Mouse (Mus musculus) frontal cortex, adult 2 months (tissue): ENCODE data around the gene Ttll9. TPM values are rescaled to one million over a fixed set of nuclear protein-coding genes. Genes with fewer than 3 reads are reported as not detected.

Experiments used
- DNase-seq, 2 experiments: peaks; one replicate each; pipeline ENCODE4 v3.0.0; 2022; ENCODE audit warnings: low spot score in 1 of 2; ENCODE audit errors: extremely low spot score in 1 of 2
- polyA plus RNA-seq: library from polyadenylated mRNA; depleted of rRNA; stranded (reverse); fragments of >200 nt; gene quantifications from 2 replicates; pipeline ENCODE4 v1.2.3, GENCODE M21; 2012; rRNA removed

The Ttll9 gene
- 1.6 and 1.9 TPM in 2 replicates for polyA plus RNA-seq

DNA sequence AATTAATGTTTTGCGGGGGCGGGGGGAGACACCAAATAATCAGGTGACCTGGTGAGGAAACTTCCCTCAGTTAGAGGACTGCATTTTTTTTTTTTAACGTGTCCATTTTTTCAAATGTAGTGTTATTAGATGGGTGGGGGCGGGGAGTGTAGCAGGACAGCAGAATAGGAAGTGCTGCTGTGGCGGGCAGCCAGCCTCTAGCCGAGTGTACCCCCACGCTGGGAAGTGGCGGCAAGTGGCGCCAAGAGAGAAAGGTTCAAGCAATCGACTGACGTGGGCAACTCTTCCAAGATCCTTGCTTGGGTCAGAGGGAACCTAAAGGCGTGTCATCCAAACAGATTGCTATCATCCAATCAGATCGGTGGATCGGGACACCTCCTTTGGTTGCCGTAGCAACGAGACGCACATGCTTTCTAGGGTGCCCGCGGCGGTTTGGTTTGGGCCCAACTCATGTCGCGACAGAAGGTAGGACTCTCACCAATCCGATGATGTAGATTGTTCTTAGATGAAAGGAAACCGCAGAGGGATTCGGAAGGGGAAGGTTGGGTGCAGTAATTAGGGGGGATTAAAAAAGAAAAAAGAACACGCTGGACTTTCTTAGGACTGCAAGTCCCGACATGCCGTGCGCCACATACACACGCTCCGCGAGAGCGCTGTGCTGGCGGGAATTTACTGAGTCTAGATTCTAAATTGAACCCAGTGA lies at the start of gene Ttll9:
Ttll9 (plus strand) TSS at position 395 of the 703 bp plus-strand sequence.
- peak; percentile 83 to 87 for DNase-seq

DNA sequence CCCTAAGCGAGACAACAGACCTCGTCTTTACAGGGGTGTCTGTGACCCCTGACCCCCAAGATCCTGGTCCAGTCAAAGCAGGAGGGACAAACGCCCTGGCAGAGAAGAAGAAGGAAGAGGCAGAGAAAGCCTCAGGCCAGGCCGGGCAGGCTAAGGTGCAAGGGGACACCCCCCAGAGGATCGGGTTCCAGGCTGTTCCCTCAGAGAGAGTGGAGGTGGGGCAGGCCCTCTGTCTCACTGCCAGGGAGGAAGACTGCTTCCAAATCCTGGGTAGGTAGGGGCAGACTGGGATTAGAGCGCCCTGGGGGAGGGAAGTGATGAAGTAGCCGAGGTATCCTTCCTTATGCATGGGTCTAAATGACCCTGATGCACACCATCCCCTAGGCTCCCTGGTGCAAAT lies 48.8 kb upstream of the Ttll9 start:
- no peak for DNase-seq

DNA sequence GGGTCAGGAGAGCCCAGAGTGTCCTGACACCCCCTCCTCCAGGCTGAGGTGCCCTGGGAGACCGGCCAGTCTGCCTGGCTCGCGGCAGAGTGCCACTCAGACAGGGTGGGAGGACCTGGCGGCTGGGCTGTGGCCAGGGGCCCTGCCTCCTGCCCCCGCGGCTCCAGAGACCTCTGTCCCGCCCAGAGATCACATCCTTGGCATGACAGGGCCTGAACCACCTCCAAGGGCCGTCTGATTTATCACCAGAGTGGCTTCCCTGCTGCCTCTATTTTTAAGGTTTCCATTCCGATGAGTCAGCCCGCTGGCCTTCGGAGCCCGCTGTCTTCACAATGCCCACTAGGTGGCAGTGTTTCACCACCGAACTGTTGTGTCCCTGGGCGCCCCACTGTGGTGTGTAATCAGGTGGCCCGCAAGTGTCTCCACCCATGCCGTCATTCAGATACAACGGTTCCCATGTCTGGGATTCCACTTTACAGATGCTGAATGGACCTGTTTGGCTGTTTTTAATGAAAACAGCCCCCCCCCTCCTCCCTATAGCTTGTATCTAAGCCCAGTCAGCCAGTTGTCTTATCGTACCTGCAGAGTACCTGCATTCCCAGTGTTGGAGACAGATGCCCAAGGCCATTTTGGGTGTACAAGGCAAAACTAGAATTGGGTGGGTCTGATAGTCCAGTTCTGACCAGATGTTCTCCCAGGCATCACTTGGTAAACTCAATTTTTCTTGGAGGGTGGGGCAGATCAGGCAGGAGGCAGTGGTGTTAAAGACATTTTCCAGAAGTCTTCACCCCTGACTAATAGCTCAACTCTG lies 47.8 kb upstream of the Ttll9 start:
- DNase-seq = peak; percentile 70 to 96

DNA sequence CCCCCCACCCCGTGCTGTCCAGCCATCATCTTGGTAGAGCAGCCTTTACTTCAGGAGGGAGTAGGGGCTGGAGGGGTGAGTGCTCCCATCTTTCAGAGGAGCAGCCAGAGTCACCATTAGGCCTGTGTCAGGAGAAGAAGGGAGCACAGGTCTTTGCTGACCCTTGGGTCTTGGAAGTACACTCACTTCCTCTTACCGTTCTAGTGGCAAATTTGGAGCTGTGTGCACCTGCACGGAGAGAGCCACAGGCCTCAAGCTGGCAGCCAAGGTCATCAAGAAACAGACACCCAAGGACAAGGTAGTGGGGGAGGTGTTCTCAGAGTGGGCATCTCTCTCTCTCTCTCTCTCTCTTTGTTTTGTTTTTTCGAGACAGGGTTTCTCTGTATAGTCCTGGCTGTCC lies 46.8 kb upstream of the Ttll9 start:
- DNase-seq = no peak

DNA sequence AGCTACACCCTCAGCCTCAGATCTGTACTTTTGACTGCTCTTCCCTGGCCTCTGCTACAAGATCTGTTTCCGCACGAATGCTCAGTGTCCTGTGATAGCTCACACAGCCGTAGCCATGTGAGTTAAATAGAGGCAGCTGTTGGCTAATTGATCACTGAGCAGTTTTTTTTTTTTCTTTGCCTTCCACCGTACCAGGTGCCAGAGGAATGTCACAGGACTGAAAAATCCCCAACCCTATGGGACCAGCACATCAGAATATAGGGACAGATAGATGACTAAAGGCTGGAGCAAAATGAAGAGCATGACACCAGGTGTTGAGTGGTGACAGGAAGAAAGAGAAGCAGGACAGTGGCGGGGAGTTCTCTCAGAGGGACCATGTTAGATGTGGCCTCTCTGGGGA lies 46.2 kb upstream of the Ttll9 start:
- DNase-seq = no peak

DNA sequence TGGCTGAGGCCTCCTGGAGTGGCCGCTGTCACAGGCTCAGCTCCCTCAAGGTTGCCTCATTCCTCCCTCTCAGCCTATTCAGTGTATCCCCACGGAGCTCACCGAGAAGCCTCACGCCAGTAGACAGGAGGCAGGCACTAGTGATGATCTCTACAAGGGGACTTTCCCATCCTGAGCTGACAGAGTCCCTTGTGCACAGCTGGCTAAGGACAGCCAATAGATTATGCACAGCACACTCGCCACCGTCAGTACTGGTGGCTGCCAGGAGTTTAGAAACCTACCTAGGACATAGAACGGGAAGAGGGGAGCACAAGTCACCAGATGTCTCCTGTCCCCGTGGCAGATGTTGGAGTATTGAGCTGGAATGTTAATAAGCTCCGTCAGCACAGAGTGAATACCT lies 44.6 kb upstream of the Ttll9 start:
- DNase-seq = no peak

DNA sequence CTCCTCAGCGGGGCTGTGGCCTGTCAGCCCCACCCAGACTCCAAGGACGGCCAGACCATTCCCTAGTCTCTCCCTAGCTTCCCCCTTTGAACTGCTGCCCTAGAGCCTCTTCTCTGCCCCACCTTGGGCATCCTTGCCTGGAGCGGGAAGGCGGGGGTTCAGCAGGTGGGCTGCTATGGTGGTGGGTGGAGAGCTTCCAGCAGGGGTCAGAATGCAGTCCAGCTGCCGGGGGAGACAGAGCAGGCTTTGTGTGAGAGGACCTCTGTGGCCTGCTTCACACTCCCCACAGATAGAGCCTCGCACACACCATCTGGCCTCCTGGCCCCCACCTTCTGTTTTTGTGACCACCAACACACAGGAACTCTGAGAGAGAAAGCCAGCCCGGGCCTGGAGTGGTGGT lies 39.9 kb upstream of the Ttll9 start:
- no peak for DNase-seq

DNA sequence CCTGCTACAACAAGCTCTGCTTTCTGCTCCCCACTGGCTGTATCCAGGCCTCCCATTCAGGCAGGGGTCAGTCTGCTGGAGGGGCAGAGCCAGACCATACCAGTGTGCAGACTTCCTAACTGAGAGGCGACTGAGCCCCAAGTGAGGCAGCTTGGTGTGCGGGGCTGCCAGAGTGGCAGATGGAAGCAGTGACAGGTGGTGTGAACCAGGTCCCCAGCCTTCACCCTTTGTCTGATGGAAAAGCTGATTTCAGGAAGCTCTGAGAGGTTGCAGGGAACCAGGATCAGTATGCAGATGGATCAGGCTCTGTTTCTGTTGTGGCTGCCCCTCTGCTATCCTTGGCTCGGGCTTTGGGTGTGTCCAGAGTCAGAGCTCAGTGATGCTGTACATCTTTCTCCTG lies 38.7 kb upstream of the Ttll9 start:
- no peak for DNase-seq

DNA sequence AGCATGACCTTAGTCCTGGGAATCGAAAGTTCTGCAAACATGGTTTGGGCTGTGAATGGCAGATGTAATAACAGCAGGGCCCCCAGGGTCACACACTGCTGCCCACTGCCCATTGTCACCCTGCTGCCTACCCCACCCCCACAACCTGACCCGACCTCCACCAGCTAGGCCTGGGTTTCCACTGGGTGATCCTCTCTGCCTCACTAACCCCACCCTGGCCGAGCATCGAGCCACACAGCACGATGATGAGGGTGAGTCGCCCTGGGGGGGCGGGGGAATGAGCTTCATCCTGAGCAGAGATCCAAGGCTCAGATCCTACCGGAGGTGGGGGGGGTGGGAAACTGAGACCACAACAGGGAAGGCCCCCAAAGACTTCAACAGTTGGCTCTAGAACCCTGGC lies 38.2 kb upstream of the Ttll9 start:
- no peak for DNase-seq

DNA sequence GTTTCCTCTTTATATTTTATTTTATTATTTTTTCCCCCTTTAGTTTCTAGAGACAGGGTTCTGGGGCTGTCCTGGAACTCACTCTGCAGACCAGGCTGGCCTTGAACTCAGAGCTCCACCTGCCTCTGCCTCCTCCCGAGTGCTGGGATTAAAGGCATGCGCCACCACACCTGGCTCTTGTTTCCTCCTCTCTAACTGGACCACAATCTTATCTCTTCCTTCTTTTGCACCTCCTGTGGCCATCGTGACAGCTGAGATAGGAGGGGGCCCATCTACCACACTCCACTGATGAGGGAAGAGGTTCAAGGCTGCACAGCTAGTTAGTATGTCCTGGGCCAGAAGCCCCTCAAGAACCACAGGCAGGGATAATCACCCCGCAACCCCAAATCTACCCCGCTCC lies 37.7 kb upstream of the Ttll9 start:
- no peak for DNase-seq

DNA sequence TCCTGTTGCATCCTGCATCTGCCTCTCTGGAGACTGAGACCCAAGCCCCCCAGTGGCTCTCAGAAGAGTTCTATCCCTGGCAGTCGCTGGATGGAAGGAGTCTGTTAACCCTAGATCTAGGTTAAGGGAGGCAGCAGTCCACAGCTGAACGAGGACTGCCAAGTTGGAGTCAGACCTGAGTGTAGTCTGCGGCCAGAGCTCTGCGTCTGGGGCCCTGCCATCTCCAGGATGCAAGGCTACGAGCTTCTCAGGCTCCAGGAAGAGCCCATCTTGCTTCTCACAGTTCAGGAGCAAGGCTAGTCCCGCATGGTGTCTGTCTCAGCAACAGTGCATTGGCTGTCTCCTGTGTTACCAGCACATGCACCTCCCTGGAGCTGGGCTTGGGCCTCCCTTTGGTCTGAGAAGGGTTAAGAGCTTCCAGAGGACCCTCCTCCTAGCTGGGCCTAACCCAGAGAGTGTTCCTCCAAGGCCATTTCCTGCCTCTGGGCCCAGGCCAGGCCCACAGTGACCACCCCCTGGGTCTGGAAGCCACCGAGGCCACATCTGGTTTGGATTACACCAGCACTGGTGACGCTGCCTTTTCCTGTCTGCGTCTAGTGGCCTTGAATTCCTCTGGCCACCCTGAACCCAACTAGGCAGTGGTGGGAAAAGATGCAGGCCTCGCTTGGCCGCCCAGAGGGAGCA lies 37.0 kb upstream of the Ttll9 start:
- no peak for DNase-seq

DNA sequence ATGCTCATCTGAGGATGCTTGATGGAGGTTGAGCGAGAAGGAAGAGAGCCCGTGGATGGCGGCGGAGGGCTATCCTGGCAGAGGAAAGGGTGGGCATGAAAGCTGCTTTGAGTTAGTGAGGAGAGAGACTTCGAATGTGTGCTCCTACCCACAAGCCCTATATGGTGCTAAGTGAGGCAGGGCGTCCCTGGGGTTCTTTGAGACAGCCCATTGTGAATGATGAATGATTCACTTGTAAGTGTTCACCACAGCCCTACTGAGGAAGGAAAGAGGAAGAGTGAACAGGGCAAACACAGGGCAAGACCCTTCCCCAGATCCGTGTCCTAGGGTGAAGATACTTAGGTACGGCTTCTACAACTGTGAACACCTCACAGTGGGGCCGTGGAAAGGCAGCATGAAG lies 35.4 kb upstream of the Ttll9 start:
- DNase-seq = no peak

DNA sequence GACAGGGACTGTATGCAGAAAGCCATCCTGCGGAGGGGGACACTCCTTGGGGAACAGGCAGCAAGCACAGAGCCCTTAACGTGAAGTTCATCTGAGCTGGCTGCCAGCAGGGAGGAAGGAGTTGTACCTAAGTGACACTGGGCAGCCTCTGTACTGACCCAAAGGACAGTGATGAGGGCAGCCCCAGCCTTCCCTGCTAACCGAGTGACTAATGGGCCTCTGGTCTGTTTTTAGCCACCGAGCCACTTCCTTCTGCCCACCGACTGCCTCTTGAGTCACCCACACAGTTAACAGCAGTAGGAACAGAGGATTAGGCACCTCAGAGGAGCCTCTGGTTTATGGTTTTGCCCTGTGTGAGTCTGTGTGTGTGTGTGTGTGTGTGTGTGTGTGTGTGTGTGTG lies 34.9 kb upstream of the Ttll9 start:
- no peak for DNase-seq

DNA sequence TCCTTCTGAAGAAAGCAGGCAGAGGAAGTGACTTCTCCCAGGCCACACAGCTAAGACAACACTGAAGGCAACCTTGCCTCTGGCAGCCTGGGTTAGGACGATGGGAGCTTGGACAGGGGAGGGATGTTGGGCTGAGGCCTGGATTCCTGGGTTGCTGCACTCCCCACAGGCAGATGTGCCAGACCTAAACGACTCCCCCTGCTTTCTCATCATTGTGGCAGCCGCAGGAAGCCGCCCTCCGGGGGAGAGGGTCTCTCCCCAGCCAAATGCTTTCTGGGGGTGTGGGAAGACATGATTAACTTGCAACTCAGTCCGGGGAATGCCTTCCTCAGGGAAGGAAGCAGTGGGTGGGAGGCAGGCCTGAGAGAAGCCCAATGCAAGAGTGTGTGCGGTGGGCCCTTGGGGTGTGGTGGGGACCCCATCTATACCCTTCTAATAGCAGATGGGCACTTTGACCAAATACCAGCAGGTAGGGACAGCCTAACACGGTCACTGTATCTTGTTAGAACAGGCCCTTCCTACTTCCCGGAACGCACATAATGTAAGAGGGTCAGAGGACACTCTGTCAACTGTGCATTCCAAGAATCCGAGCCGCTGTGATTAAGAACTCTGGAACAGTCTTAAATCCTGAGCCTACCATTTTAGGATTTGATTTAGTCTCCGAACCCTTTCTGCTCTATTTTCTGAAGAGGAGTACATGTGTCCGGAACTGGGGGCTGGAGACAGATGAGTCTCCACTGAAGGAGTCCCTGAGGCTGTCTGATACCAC lies 33.9 kb upstream of the Ttll9 start:
- no peak for DNase-seq

DNA sequence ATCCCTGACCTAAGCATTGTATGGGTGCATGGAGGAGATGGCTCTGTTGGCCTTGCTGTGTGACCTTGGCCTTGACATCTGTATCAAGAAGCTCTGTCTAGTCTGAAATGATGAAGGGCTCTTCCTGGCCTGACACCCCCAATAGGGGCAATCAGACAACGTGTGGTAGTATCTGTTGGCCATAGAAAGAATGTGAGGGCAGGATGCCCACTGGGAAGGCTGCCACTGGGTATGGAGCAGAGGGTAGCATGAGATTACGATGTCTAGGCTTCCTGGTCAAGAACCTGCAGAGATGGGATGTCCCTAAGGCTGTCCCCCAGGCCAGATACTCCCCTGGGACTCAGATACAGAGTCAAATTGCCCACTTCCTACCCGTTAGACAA lies 33.3 kb upstream of the Ttll9 start:
- DNase-seq = no peak

DNA sequence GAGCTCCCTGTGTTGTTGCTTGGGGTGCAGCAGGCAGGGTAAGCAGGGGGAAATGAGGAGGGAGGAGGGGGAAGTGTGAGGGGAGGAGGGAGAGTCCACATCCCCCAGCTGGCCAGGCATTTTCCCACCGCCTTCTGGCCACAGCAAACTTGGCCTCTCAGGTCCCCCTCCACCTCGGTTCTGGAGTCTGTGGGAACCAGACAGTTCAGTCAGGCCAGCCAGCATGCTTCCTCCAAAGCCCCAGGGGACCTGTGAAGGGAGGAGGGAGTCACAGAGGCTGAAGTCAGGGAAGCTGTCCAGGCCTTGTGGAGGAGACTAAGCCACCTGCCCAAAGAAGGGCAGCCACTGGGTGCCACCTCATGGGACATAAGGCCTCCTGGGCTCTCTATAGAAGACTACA lies 32.0 kb upstream of the Ttll9 start:
- no peak for DNase-seq

DNA sequence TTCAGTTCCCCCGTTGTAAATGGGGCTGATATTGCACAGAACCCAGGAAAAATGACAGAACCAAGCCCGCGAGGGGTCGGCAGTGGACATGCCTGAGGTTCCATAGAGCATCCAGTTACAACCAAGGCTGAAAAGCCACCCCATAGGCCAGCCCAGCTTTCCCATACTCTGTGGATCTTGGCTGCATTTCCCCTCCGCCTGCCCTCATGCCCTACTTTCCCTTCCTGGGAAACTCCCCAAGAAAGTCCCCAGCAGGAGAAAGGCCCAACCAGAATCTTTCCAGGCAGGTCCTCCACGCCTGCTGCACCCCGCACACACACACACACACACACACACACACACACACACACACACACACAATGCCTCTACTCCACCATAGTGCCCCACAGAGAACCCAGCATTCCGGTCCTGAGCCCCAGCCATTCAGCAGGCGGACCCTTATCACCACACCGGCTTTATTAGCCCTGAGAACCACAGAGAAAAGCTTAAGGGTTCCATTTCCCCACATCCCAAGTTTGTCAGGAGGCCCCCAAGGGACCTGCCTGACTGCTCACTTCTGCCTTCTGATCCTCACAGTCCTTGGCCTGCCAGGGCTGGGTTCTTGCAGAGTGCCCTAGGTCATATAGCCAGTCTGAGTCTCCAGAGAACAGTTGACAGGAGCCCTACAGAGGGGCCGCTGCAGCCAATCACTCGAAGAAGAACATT lies 30.7 kb upstream of the Ttll9 start:
- DNase-seq = no peak

DNA sequence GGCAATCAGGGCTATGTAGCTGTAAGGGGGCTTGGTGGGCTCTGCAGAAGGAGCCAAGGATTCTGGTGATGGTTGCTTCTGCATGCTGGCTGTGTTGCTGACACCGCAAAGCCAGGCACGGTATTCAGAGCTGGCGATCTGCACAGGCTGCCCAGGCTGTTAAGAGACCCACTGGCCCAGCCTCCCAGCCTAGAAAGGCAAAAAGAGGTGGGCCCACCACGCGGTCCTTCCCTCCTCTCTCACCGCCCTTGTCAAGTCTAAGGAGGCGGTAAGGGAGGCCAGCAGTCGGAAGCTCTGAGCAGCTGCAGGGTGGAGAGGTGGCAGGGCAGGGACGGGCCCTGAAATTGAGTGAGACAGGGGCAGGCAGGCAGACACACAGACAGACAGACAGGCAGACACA lies 29.2 kb upstream of the Ttll9 start, which contains the start of gene Foxs1:
Foxs1 (minus strand) TSS at position 161 of the 400 bp plus-strand sequence.
- no peak for DNase-seq

DNA sequence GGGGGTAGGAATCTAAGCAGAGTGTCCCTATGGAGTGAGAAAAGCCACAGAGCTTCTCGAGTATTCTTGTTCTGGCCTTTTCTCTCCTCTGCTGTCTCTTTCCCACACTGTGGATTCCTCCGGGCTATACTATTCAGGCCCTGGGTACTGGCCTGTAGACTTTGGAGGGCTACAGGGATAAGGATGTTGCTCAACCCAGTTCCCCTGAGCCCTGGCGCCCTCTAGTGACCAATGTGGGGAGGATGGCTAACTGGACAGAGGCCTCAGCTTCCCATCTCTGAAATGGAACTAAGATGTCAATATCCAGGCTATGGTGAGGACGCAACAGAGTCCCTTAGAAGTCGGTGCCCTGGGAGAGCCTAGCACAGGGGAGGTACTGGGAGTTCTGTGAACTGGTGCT lies 28.7 kb upstream of the Ttll9 start:
- peak in 1 of 2 experiments; percentile 61 for DNase-seq

DNA sequence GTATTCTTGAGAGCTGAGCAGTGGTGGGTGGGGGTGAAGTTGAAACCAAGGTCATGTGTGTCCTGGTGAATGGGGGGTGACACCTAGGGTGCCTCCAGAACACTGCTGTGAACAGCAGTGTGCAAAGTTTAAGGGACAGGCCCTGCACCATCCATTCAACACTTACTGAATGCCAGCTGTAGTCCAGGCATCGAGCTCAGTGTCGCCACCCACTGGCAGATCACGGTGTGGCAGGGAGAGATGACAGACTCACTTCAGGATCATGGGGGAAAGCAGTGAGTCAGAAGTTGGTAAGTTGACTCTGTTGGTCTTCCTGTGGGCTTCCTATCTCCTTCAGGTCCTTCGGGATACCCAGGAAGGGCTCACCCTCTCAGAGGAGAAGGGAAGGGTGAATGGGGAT lies 22.4 kb upstream of the Ttll9 start:
- DNase-seq = peak in 1 of 2 experiments; percentile 73
